Mouse (Mus musculus) layer of hippocampus, postnatal 10 days (tissue): Measurements from ENCODE around the gene Tjp1. TPM values are rescaled to one million over a fixed set of nuclear protein-coding genes. Genes with fewer than 3 reads are reported as not detected.

Experiments used
- DNase-seq, 2 experiments: peaks; one replicate each; pipeline ENCODE4 v3.0.0; 2021; ENCODE audit warnings: low spot score in 2 of 2
- total RNA-seq, 2 experiments: library from RNA; stranded (reverse); gene quantifications; 2 replicates each; pipeline ENCODE4 v1.2.3; 2021

The Tjp1 gene
- total RNA-seq, 2 experiments from 2014 or later, result 113 to 118 TPM

GRCm38 (mm10) chr7:65489742-65490141, 37.8 kb downstream of the Tjp1 start:
- DNase-seq, result no peak

GRCm38 (mm10) chr7:65489195-65489594, 38.4 kb downstream of the Tjp1 start:
- no peak for DNase-seq

- peak; percentile 24 to 29 for DNase-seq
Observed at GRCm38 (mm10) chr7:65486259-65486681, 41.3 kb downstream of the Tjp1 start.

- no peak for DNase-seq
Observed at GRCm38 (mm10) chr7:65484170-65484778, 43.3 kb downstream of the Tjp1 start.

- DNase-seq, result no peak
Observed at GRCm38 (mm10) chr7:65482216-65482615, 45.4 kb downstream of the Tjp1 start.

GRCm38 (mm10) chr7:65472048-65472447, 55.5 kb downstream of the Tjp1 start:
- no peak for DNase-seq

- no peak for DNase-seq
Observed at GRCm38 (mm10) chr7:65471406-65471805, 56.2 kb downstream of the Tjp1 start.

- no peak for DNase-seq
Observed at GRCm38 (mm10) chr7:65470214-65470613, 57.4 kb downstream of the Tjp1 start.

GRCm38 (mm10) chr7:65469666-65470065, 57.9 kb downstream of the Tjp1 start:
- no peak for DNase-seq

- DNase-seq, result no peak
Observed at GRCm38 (mm10) chr7:65468191-65468590, 59.4 kb downstream of the Tjp1 start.

GRCm38 (mm10) chr7:65467306-65468021, 60.1 kb downstream of the Tjp1 start:
- no peak for DNase-seq

- DNase-seq, result no peak
Observed at GRCm38 (mm10) chr7:65466137-65466536, 61.4 kb downstream of the Tjp1 start.

GRCm38 (mm10) chr7:65464518-65465037, 63.0 kb downstream of the Tjp1 start:
- no peak for DNase-seq

GRCm38 (mm10) chr7:65463438-65463837, 64.1 kb downstream of the Tjp1 start:
- DNase-seq, result no peak

- no peak for DNase-seq
Observed at GRCm38 (mm10) chr7:65461412-65461811, 66.2 kb downstream of the Tjp1 start.

- no peak for DNase-seq
Observed at GRCm38 (mm10) chr7:65460196-65460595, 67.4 kb downstream of the Tjp1 start.

- no peak for DNase-seq
Observed at GRCm38 (mm10) chr7:65456031-65456430, 71.5 kb downstream of the Tjp1 start.

- no peak for DNase-seq
Observed at GRCm38 (mm10) chr7:65455208-65455607, 72.4 kb downstream of the Tjp1 start.

GRCm38 (mm10) chr7:65454269-65454668, 73.3 kb downstream of the Tjp1 start:
- no peak for DNase-seq

- no peak for DNase-seq
Observed at GRCm38 (mm10) chr7:65452246-65452645, 75.3 kb downstream of the Tjp1 start.

GRCm38 (mm10) chr7:65450158-65450557, 77.4 kb downstream of the Tjp1 start:
- peak; percentile 32 to 40 for DNase-seq

- DNase-seq, result no peak
Observed at GRCm38 (mm10) chr7:65441505-65441904, 86.1 kb downstream of the Tjp1 start.

- no peak for DNase-seq
Observed at GRCm38 (mm10) chr7:65439518-65439917, 88.1 kb downstream of the Tjp1 start.
